Mouse (Mus musculus): ENCODE results near the gene Psd4. TPM values are rescaled to one million over a fixed set of nuclear protein-coding genes. Genes with fewer than 3 reads are reported as not detected.

The Psd4 gene
- polyA plus RNA-seq (2012; ENCODE audit: low replicate concordance): 38.7 and 70.9 TPM in 2 replicates

GRCm38 (mm10) chr2:24367030-24367894, at the start of gene Psd4:
Gene Psd4 (plus strand): TSS chr2:24367580.

GRCm38 (mm10) chr2:24336545-24336944, 30.8 kb upstream of the Psd4 start, which contains the start of gene Il1rn:
Gene Il1rn (plus strand): TSS chr2:24336853.

Other genes starting within 250 kb of the Psd4 start
- not detected in 2 replicates for gene Il1f8, start 214.4 kb upstream of the Psd4 start, polyA plus RNA-seq (2012; ENCODE audit: low replicate concordance)
- 0.73 and 0.87 TPM in 2 replicates for gene Il1f9, start 181.1 kb upstream of the Psd4 start, polyA plus RNA-seq (2012; ENCODE audit: low replicate concordance)
- gene Il1f6, start 152.2 kb upstream of the Psd4 start, polyA plus RNA-seq (2012; ENCODE audit: low replicate concordance): not detected in 2 replicates
- gene Il1f5, start 90.6 kb upstream of the Psd4 start, polyA plus RNA-seq (2012; ENCODE audit: low replicate concordance): not detected in 2 replicates
- gene Il1f10, start 76.4 kb upstream of the Psd4 start, polyA plus RNA-seq (2012; ENCODE audit: low replicate concordance): not detected in 2 replicates
- 0.94 and 1.5 TPM in 2 replicates for gene Il1rn, start 30.7 kb upstream of the Psd4 start, polyA plus RNA-seq (2012; ENCODE audit: low replicate concordance)
- not detected in 2 replicates for gene Pax8, start 108.0 kb downstream of the Psd4 start, polyA plus RNA-seq (2012; ENCODE audit: low replicate concordance)

Data from hematopoietic multipotent progenitor cell, adult 10-12 weeks (in vitro differentiated cells).